Mouse (Mus musculus) skeletal muscle tissue, adult 2 months (tissue): ENCODE results near the gene Tmeff1.

Experiments
- DNase-seq: peaks from one replicate; pipeline ENCODE4 v3.0.0-alpha.2; 2012; ENCODE audit warnings: low read depth, low spot score

Gene Tmeff1

GRCm38 (mm10) chr4:48564962-48565361 lies 20.0 kb upstream of the Tmeff1 start:
- DNase-seq, result no peak

GRCm38 (mm10) chr4:48576361-48576760 lies 8.6 kb upstream of the Tmeff1 start:
- DNase-seq, result no peak

- no peak for DNase-seq
Observed at GRCm38 (mm10) chr4:48577831-48578230, 7.1 kb upstream of the Tmeff1 start.

GRCm38 (mm10) chr4:48578399-48578798 lies 6.6 kb upstream of the Tmeff1 start:
- no peak for DNase-seq

GRCm38 (mm10) chr4:48579475-48580110 lies 5.4 kb upstream of the Tmeff1 start:
- no peak for DNase-seq

- no peak for DNase-seq
Observed at GRCm38 (mm10) chr4:48581201-48581600, 3.8 kb upstream of the Tmeff1 start.

GRCm38 (mm10) chr4:48581993-48582392 lies 3.0 kb upstream of the Tmeff1 start:
- DNase-seq, result no peak

GRCm38 (mm10) chr4:48582941-48583340 lies 2.0 kb upstream of the Tmeff1 start:
- no peak for DNase-seq

GRCm38 (mm10) chr4:48585241-48586098 lies 496 bp downstream of the Tmeff1 start:
- no peak for DNase-seq

GRCm38 (mm10) chr4:48586099-48586821 lies 1.3 kb downstream of the Tmeff1 start:
- no peak for DNase-seq

- DNase-seq, result no peak
Observed at GRCm38 (mm10) chr4:48587526-48587925, 2.6 kb downstream of the Tmeff1 start.

GRCm38 (mm10) chr4:48588576-48588975 lies 3.6 kb downstream of the Tmeff1 start:
- DNase-seq, result no peak

- no peak for DNase-seq
Observed at GRCm38 (mm10) chr4:48590862-48591261, 5.9 kb downstream of the Tmeff1 start.

- DNase-seq, result no peak
Observed at GRCm38 (mm10) chr4:48591390-48591789, 6.4 kb downstream of the Tmeff1 start.

GRCm38 (mm10) chr4:48592328-48592727 lies 7.4 kb downstream of the Tmeff1 start:
- no peak for DNase-seq

GRCm38 (mm10) chr4:48592844-48593243 lies 7.9 kb downstream of the Tmeff1 start:
- DNase-seq, result no peak

- DNase-seq, result no peak
Observed at GRCm38 (mm10) chr4:48596111-48596510, 11.1 kb downstream of the Tmeff1 start.

- DNase-seq, result no peak
Observed at GRCm38 (mm10) chr4:48605650-48606049, 20.7 kb downstream of the Tmeff1 start.

GRCm38 (mm10) chr4:48609485-48609884 lies 24.5 kb downstream of the Tmeff1 start:
- no peak for DNase-seq

- DNase-seq, result no peak
Observed at GRCm38 (mm10) chr4:48610251-48610650, 25.3 kb downstream of the Tmeff1 start.

GRCm38 (mm10) chr4:48615483-48615882 lies 30.5 kb downstream of the Tmeff1 start:
- no peak for DNase-seq

- DNase-seq, result no peak
Observed at GRCm38 (mm10) chr4:48617201-48617600, 32.2 kb downstream of the Tmeff1 start.
